In the genomic region with DNA sequence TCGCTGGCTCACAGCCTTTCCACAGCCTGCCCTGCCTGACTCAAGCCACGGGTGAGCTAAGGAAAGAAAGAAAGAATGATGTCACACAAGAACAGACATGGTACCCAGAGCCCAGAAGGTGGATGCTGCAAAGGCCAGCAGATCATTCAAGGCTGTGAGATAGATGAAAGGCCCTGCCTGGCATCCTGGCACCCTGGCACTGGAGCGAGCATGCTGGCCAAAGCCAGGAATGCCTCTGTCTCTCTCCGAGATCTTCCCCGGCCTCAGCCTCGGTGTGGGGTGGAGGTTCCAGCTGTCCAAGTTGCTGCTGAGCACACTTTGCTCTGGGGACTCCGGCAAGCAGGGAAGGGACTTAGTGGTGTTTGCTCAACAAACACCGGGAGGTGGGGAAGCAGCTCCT, we compare ENCODE assay signal across 17 mouse cellular contexts.
"Had no signal": no experiment of that assay in that cellular context is flagged by ENCODE, and none has a peak within 500 bp of the region (broad histone marks: within the 10 kb centered on the region; RNA-seq: fewer than 3 reads in every experiment).

No protein-coding gene starts in this region.

- H3K27me3 ChIP-seq: midbrain, embryonic 15.5 days had no signal

- H3K4me3 ChIP-seq: midbrain, embryonic 15.5 days; myocyte; neural tube, embryonic 13.5 days; neural tube, embryonic 15.5 days had no signal

- DNase-seq: lung, embryonic 14.5 days; lung, postnatal 10 days; lung, postnatal 4 days; retina, postnatal 1 day; right cerebral cortex, adult 18-20 months; right cerebral cortex, postnatal 25 days; right cerebral cortex, postnatal 4 days; spleen, adult 18-20 months; thymus, adult 18-20 months; thymus, postnatal 14 days; thymus, postnatal 36 days had no signal

- ATAC-seq: midbrain, embryonic 15.5 days had no signal

- H3K4me1 ChIP-seq: midbrain, embryonic 15.5 days had no signal

- H3K9ac ChIP-seq: liver, embryonic 14.5 days; lung, embryonic 14.5 days; midbrain, embryonic 15.5 days; neural tube, embryonic 13.5 days; neural tube, embryonic 15.5 days had no signal

- H3K9me3 ChIP-seq: midbrain, embryonic 15.5 days; neural tube, embryonic 13.5 days; neural tube, embryonic 15.5 days had no signal

- H3K36me3 ChIP-seq: midbrain, embryonic 15.5 days; neural tube, embryonic 13.5 days; neural tube, embryonic 15.5 days had no signal

- H3K27ac ChIP-seq: liver, embryonic 14.5 days; midbrain, embryonic 15.5 days; neural tube, embryonic 13.5 days; neural tube, embryonic 15.5 days had no signal

- H3K4me2 ChIP-seq: lung, embryonic 14.5 days; midbrain, embryonic 11.5 days; midbrain, embryonic 15.5 days; neural tube, embryonic 13.5 days; neural tube, embryonic 15.5 days had no signal
